Mouse (Mus musculus) megakaryocyte, embryonic 14.5 days (primary cell): ENCODE results near the gene Tnp1. TPM values are rescaled to one million over a fixed set of nuclear protein-coding genes. Genes with fewer than 3 reads are reported as not detected.

ENCODE experiments used
- H3K27me3 ChIP-seq: replicated peaks from 2 replicates; pipeline ENCODE3; 2012; ENCODE audit warnings: inconsistent platforms
- H3K36me3 ChIP-seq: replicated peaks from 2 replicates; pipeline ENCODE3; 2012; ENCODE audit warnings: low read length, inconsistent platforms, mixed read lengths
- H3K4me1 ChIP-seq: 2 replicates; pipeline ENCODE4 v1.6.1; 2012; ENCODE audit warnings: inconsistent platforms
- H3K4me3 ChIP-seq: replicated peaks from 2 replicates; pipeline ENCODE3; 2012; ENCODE audit warnings: moderate library complexity, mild to moderate bottlenecking, inconsistent platforms
- H3K9me3 ChIP-seq: 2 replicates; pipeline ENCODE4 v1.6.1; 2012; ENCODE audit warnings: inconsistent platforms
- FLI1 ChIP-seq: IDR thresholded peaks from 2 replicates; pipeline ENCODE4 v1.6.1; 2012; ENCODE audit warnings: low read length, inconsistent platforms, mixed read lengths
- GATA1 ChIP-seq: IDR thresholded peaks from 3 replicates; pipeline ENCODE4 v1.6.1; 2012; ENCODE audit warnings: mixed read lengths, low read length, inconsistent platforms, borderline replicate concordance
- polyA plus RNA-seq: library from polyadenylated mRNA; stranded (reverse); fragments of >175 nt; gene quantifications from 2 replicates; pipeline ENCODE4 v1.2.3, GENCODE M21; 2012; ENCODE audit warnings: low replicate concordance; ENCODE audit not compliant: insufficient read depth

Tnp1 gene
- polyA plus RNA-seq, result not detected in 2 replicates

- Histone ChIP-seq H3K9me3 (peaks cover 26% of the 10 kb centered on the region), H3K4me1 (no peaks in the 10 kb centered on the region), H3K4me3 (no peak within 1 kb of the TSS), H3K27me3 (no peaks in the 10 kb centered on the region), H3K36me3 (no peaks in the 10 kb centered on the region)
- TF ChIP-seq FLI1 (no peak), GATA1 (no peak)
These were observed at the start of gene Tnp1 for GRCm38 (mm10) chr1:73015731-73016130. Tnp1 (minus strand) TSS chr1:73015909.

- TF ChIP-seq FLI1 (no peak), GATA1 (no peak)
These were observed 48.6 kb upstream of the Tnp1 start for GRCm38 (mm10) chr1:73064336-73064735.

GRCm38 (mm10) chr1:73061491-73062233 is 46.0 kb upstream of the Tnp1 start:
- no peak for TF ChIP-seq FLI1
- TF ChIP-seq GATA1, result no peak
- no peak overlapping the region for H3K4me3 ChIP-seq
- peaks cover 51% of the 10 kb centered on the region for H3K9me3 ChIP-seq
- H3K27me3 ChIP-seq, result no peaks in the 10 kb centered on the region
- no peaks in the 10 kb centered on the region for H3K4me1 ChIP-seq
- H3K36me3 ChIP-seq, result no peaks in the 10 kb centered on the region

More at GRCm38 (mm10) chr1:73064336-73064735, 48.6 kb upstream of the Tnp1 start:
- Histone ChIP-seq H3K36me3 (no peaks in the 10 kb centered on the region), H3K9me3 (peaks cover 54% of the 10 kb centered on the region), H3K27me3 (no peaks in the 10 kb centered on the region), H3K4me1 (no peaks in the 10 kb centered on the region), H3K4me3 (no peak overlapping the region)

GRCm38 (mm10) chr1:73060271-73060670 is 44.6 kb upstream of the Tnp1 start:
- no peaks in the 10 kb centered on the region for H3K27me3 ChIP-seq
- no peaks in the 10 kb centered on the region for H3K36me3 ChIP-seq
- H3K9me3 ChIP-seq, result peaks cover 40% of the 10 kb centered on the region
- no peak overlapping the region for H3K4me3 ChIP-seq
- no peak for TF ChIP-seq FLI1
- TF ChIP-seq GATA1, result no peak
- H3K4me1 ChIP-seq, result no peaks in the 10 kb centered on the region

- H3K9me3 ChIP-seq, result peaks cover 35% of the 10 kb centered on the region
- TF ChIP-seq FLI1, result no peak
- TF ChIP-seq GATA1, result no peak
- H3K4me3 ChIP-seq, result no peak overlapping the region
- no peaks in the 10 kb centered on the region for H3K27me3 ChIP-seq
- no peaks in the 10 kb centered on the region for H3K36me3 ChIP-seq
- H3K4me1 ChIP-seq, result no peaks in the 10 kb centered on the region
These were observed 40.7 kb upstream of the Tnp1 start for GRCm38 (mm10) chr1:73056266-73057001.

GRCm38 (mm10) chr1:73055820-73056219 is 40.1 kb upstream of the Tnp1 start:
- no peaks in the 10 kb centered on the region for H3K27me3 ChIP-seq
- H3K4me3 ChIP-seq, result no peak overlapping the region
- TF ChIP-seq GATA1 (no peak), FLI1 (no peak)
- H3K9me3 ChIP-seq, result peaks cover 34% of the 10 kb centered on the region
- H3K36me3 ChIP-seq, result no peaks in the 10 kb centered on the region
- no peaks in the 10 kb centered on the region for H3K4me1 ChIP-seq

GRCm38 (mm10) chr1:73055206-73055605 is 39.5 kb upstream of the Tnp1 start:
- no peaks in the 10 kb centered on the region for H3K27me3 ChIP-seq
- no peaks in the 10 kb centered on the region for H3K4me1 ChIP-seq
- no peaks in the 10 kb centered on the region for H3K36me3 ChIP-seq
- no peak overlapping the region for H3K4me3 ChIP-seq
- peaks cover 29% of the 10 kb centered on the region for H3K9me3 ChIP-seq
- TF ChIP-seq GATA1, result no peak
- TF ChIP-seq FLI1, result no peak

- no peaks in the 10 kb centered on the region for H3K4me1 ChIP-seq
- no peak for TF ChIP-seq FLI1
- no peak for TF ChIP-seq GATA1
- H3K9me3 ChIP-seq, result peaks cover 27% of the 10 kb centered on the region
- no peak overlapping the region for H3K4me3 ChIP-seq
- no peaks in the 10 kb centered on the region for H3K36me3 ChIP-seq
- no peaks in the 10 kb centered on the region for H3K27me3 ChIP-seq
These were observed 38.0 kb upstream of the Tnp1 start for GRCm38 (mm10) chr1:73053545-73054326.

- no peaks in the 10 kb centered on the region for H3K4me1 ChIP-seq
- TF ChIP-seq GATA1 (no peak), FLI1 (no peak)
- H3K4me3 ChIP-seq, result no peak overlapping the region
- H3K36me3 ChIP-seq, result no peaks in the 10 kb centered on the region
- H3K9me3 ChIP-seq, result peaks cover 32% of the 10 kb centered on the region
- no peaks in the 10 kb centered on the region for H3K27me3 ChIP-seq
These were observed 31.4 kb upstream of the Tnp1 start for GRCm38 (mm10) chr1:73046896-73047672.
